Mouse (Mus musculus) kidney, embryonic 14.5 days (tissue): ENCODE results near the gene Zbed6. TPM values are rescaled to one million over a fixed set of nuclear protein-coding genes. Genes with fewer than 3 reads are reported as not detected.
A peak's percentile ranks its signal among the peaks of the same experiment; 100 is the strongest.

ENCODE experiments used
- ATAC-seq: fragments of 200-750 bp; cut with Nextera tagmentation; 2 replicates; pipeline ENCODE4 v1.8.0; 2017; ENCODE audit warnings: moderate number of reproducible peaks, mild to moderate bottlenecking, moderate TSS enrichment, moderate library complexity; ENCODE audit not compliant: low FRiP score, low TSS enrichment
- H3K27ac ChIP-seq: fragments of 300-500 bp; sonication (generic); 2 replicates; pipeline ENCODE4 v1.5.1; 2014; ENCODE audit warnings: low read depth, mild to moderate bottlenecking, low read length, moderate library complexity, mixed read lengths
- H3K27me3 ChIP-seq: fragments of 300-500 bp; sonication (generic); 2 replicates; pipeline ENCODE4 v1.6.1; 2014; ENCODE audit warnings: mild to moderate bottlenecking, low read length; ENCODE audit not compliant: control insufficient read depth, insufficient read depth
- H3K36me3 ChIP-seq: fragments of 300-500 bp; sonication (generic); 2 replicates; pipeline ENCODE4 v1.6.1; 2014; ENCODE audit warnings: low read length, mixed read lengths; ENCODE audit not compliant: control insufficient read depth, insufficient read depth
- H3K4me1 ChIP-seq: fragments of 300-500 bp; sonication (generic); 2 replicates; pipeline ENCODE4 v1.6.1; 2014; ENCODE audit warnings: low read length, mixed read lengths; ENCODE audit not compliant: control insufficient read depth, insufficient read depth
- H3K4me2 ChIP-seq: fragments of 300-500 bp; sonication (generic); replicated peaks from 2 replicates; pipeline ENCODE4 v1.6.1; 2014; ENCODE audit warnings: low read depth, mild to moderate bottlenecking, low read length
- H3K4me3 ChIP-seq: fragments of 300-500 bp; sonication (generic); 2 replicates; pipeline ENCODE4 v1.5.1; 2014; ENCODE audit warnings: mild to moderate bottlenecking, low read length
- H3K9ac ChIP-seq: fragments of 300-500 bp; sonication (generic); 2 replicates; pipeline ENCODE4 v1.6.1; 2014; ENCODE audit warnings: low read depth, mild to moderate bottlenecking, low read length, moderate library complexity
- H3K9me3 ChIP-seq: fragments of 300-500 bp; sonication (generic); 2 replicates; pipeline ENCODE4 v1.6.1; 2016; ENCODE audit warnings: low read length; ENCODE audit not compliant: control insufficient read depth
- WGBS: fragments of 180-500 bp; shearing (Covaris S2); extraction: QIAGEN DNeasy Blood & Tissue Kit; methylation state at CpG from one replicate; pipeline ENCODE4 v1.1.7; 2014; 5-methylcytosine and 5-hydroxymethylcytosine counted together
- polyA plus RNA-seq: library from polyadenylated mRNA; unstranded; fragments of >200 nt; fragmentation: Nextera tagmentation; extraction: Ambion mirVana; gene quantifications from 2 replicates; pipeline ENCODE4 v1.2.1, GENCODE M21; 2014

Gene Zbed6
- polyA plus RNA-seq, 1 experiment from 2014 or later, result not detected

GRCm38 (mm10) chr1:133611436-133611835 lies 49.2 kb downstream of the Zbed6 start:
- H3K27me3 ChIP-seq, result no peaks in the 10 kb centered on the region
- no peaks in the 10 kb centered on the region; the same call in 1 of the 2 replicates for H3K4me1 ChIP-seq
- ATAC-seq, result no peak
- no peaks in the 10 kb centered on the region for H3K9me3 ChIP-seq
- no peak overlapping the region for H3K4me2 ChIP-seq
- H3K9ac ChIP-seq, result no peak overlapping the region
- no peak overlapping the region for H3K4me3 ChIP-seq
- 88% methylated on average over 1 of the region's 1 CpGs for WGBS
- no peak overlapping the region for H3K27ac ChIP-seq
- peaks cover 24% of the 10 kb centered on the region for H3K36me3 ChIP-seq

GRCm38 (mm10) chr1:133610601-133611000 lies 50.1 kb downstream of the Zbed6 start:
- Histone ChIP-seq H3K9ac (no peak overlapping the region), H3K4me1 (no peaks in the 10 kb centered on the region; the same call in 1 of the 2 replicates), H3K9me3 (no peaks in the 10 kb centered on the region), H3K27ac (no peak overlapping the region), H3K36me3 (peaks cover 32% of the 10 kb centered on the region), H3K27me3 (no peaks in the 10 kb centered on the region), H3K4me2 (no peak overlapping the region; the same call in 1 of the 2 replicates), H3K4me3 (peak overlapping the region; percentile 72; the same call in 1 of the 2 replicates)
- ATAC-seq, result no peak
- WGBS, result 48% methylated on average over 6 of the region's 6 CpGs

GRCm38 (mm10) chr1:133609771-133610502 lies 50.7 kb downstream of the Zbed6 start, which contains the start of gene Snrpe:
Snrpe (minus strand) TSS chr1:133610291.
- H3K4me3 ChIP-seq, result peak within 1 kb of the TSS; percentile 72
- peak within 1 kb of the TSS; percentile 86 for H3K9ac ChIP-seq
- no peaks in the 10 kb centered on the region for H3K27me3 ChIP-seq
- peak within 1 kb of the TSS; percentile 48 for H3K4me2 ChIP-seq
- ATAC-seq, result peak; percentile 97
- H3K4me1 ChIP-seq, result no peaks in the 10 kb centered on the region; the same call in 1 of the 2 replicates
- H3K36me3 ChIP-seq, result peaks cover 39% of the 10 kb centered on the region
- H3K27ac ChIP-seq, result peak within 1 kb of the TSS; percentile 77
- WGBS, result under 1% methylated on average over 73 of the region's 73 CpGs
- H3K9me3 ChIP-seq, result no peaks in the 10 kb centered on the region

Other genes starting within 250 kb of the Zbed6 start
- 13.8 and 16.2 TPM in 2 replicates for gene Sox13, start 236.5 kb downstream of the Zbed6 start, polyA plus RNA-seq
- gene Snrpe, start 50.6 kb downstream of the Zbed6 start, polyA plus RNA-seq, result 818 and 1,095 TPM in 2 replicates
- gene Gm38394, start 433 bp upstream of the Zbed6 start, polyA plus RNA-seq, result 6.5 and 11.4 TPM in 2 replicates
- gene Lax1, start 29.2 kb upstream of the Zbed6 start, polyA plus RNA-seq, result 0.34 and 0.73 TPM in 2 replicates
- 5.2 and 9.6 TPM in 2 replicates for gene Atp2b4, start 140.2 kb upstream of the Zbed6 start, polyA plus RNA-seq
- 0.26 TPM in 1 of 2 replicates, not detected in the other for gene Optc, start 247.1 kb upstream of the Zbed6 start, polyA plus RNA-seq